Mouse (Mus musculus) lung, embryonic 15.5 days (tissue): Measurements from ENCODE around the gene Lztfl1. TPM values are rescaled to one million over a fixed set of nuclear protein-coding genes. Genes with fewer than 3 reads are reported as not detected.
A peak's percentile ranks its signal among the peaks of the same experiment; 100 is the strongest.

Experiments
- ATAC-seq: fragments of 200-750 bp; cut with Nextera tagmentation; 2 replicates; pipeline ENCODE4 v1.8.0; 2017; ENCODE audit warnings: moderate number of reproducible peaks, borderline replicate concordance; ENCODE audit not compliant: low FRiP score, low TSS enrichment; ENCODE audit errors: extremely low read depth
- H3K27ac ChIP-seq: fragments of 300-500 bp; sonication (generic); 2 replicates; pipeline ENCODE4 v1.5.1; 2015; ENCODE audit warnings: moderate library complexity, mild to moderate bottlenecking, inconsistent platforms
- H3K27me3 ChIP-seq: fragments of 300-500 bp; sonication (generic); 2 replicates; pipeline ENCODE4 v1.6.1; 2015; ENCODE audit warnings: inconsistent platforms
- H3K36me3 ChIP-seq: fragments of 300-500 bp; sonication (generic); 2 replicates; pipeline ENCODE4 v1.6.1; 2015; ENCODE audit warnings: inconsistent platforms
- H3K4me1 ChIP-seq: fragments of 300-500 bp; sonication (generic); 2 replicates; pipeline ENCODE4 v1.6.1; 2015; ENCODE audit warnings: inconsistent platforms
- H3K4me2 ChIP-seq: fragments of 300-500 bp; sonication (generic); 2 replicates; pipeline ENCODE4 v1.6.1; 2015; ENCODE audit warnings: inconsistent platforms, mild to moderate bottlenecking, moderate library complexity
- H3K4me3 ChIP-seq: fragments of 300-500 bp; sonication (generic); 2 replicates; pipeline ENCODE4 v1.5.1; 2015; ENCODE audit warnings: mild to moderate bottlenecking, inconsistent platforms
- H3K9ac ChIP-seq: fragments of 300-500 bp; sonication (generic); 2 replicates; pipeline ENCODE4 v1.6.1; 2015; ENCODE audit warnings: inconsistent platforms
- H3K9me3 ChIP-seq: fragments of 300-500 bp; sonication (generic); 2 replicates; pipeline ENCODE4 v1.6.1; 2016; ENCODE audit warnings: inconsistent platforms
- WGBS: fragments of 180-500 bp; shearing (Covaris S2); methylation state at CpG from one replicate; pipeline ENCODE4 v1.1.7; 2015; 5-methylcytosine and 5-hydroxymethylcytosine counted together
- polyA plus RNA-seq: library from polyadenylated mRNA; unstranded; fragments of >200 nt; fragmentation: Nextera tagmentation; extraction: Ambion mirVana; gene quantifications from 2 replicates; pipeline ENCODE4 v1.2.1, GENCODE M21; 2015

Lztfl1 gene
- polyA plus RNA-seq, 1 experiment from 2014 or later = 47.9 TPM

DNA sequence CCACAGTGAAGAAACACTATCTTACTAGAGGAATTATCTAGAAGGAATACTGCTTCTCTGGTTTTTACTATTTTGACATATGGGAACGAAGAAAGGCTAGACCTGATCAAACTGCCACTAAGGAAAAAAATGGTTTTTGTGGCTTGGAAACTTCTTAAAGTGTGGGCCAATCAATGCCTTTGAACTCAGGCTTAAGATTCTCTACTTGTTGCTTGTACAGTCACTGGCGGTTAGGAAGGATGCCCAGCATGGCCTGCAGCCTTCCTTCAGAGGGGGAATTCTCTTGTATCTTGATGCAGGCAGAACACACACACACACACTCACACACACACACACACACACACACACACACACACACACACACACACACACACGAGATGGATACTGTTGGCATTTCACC, 16.6 kb upstream of the Lztfl1 start:
- no peaks in the 10 kb centered on the region for H3K4me1 ChIP-seq
- H3K36me3 ChIP-seq = no peaks in the 10 kb centered on the region
- no peak overlapping the region for H3K9ac ChIP-seq
- no peak overlapping the region for H3K27ac ChIP-seq
- H3K4me3 ChIP-seq = no peak overlapping the region
- WGBS = 69% methylated on average over 3 of the region's 3 CpGs
- H3K27me3 ChIP-seq = no peaks in the 10 kb centered on the region
- no peak for ATAC-seq
- no peaks in the 10 kb centered on the region for H3K9me3 ChIP-seq
- no peak overlapping the region for H3K4me2 ChIP-seq

DNA sequence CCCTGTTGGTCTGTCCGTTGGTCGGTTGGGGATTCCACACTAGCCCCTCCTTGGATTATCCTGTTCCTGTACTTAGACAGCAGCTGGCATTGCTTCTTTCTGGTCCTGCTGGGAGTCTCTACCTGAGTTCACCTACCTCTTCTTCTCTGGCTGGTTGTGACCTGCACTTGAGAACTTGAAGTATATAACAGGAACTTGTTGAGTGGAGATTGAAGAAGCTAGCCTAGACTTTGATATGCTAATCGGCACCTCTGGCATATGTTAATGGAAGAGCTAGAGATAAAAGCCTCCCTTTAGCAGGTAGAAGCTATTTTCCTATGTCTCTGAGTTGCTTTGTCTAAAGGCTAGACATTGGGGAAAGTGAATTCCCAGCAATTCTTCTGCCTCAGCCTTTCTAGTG, 13.8 kb upstream of the Lztfl1 start:
- ATAC-seq = no peak
- no peaks in the 10 kb centered on the region for H3K27me3 ChIP-seq
- H3K9ac ChIP-seq = no peak overlapping the region
- no peaks in the 10 kb centered on the region for H3K9me3 ChIP-seq
- no peaks in the 10 kb centered on the region for H3K4me1 ChIP-seq
- H3K4me2 ChIP-seq = no peak overlapping the region
- WGBS = 60% methylated on average over 3 of the region's 3 CpGs
- no peaks in the 10 kb centered on the region for H3K36me3 ChIP-seq
- H3K27ac ChIP-seq = no peak overlapping the region
- no peak overlapping the region for H3K4me3 ChIP-seq

DNA sequence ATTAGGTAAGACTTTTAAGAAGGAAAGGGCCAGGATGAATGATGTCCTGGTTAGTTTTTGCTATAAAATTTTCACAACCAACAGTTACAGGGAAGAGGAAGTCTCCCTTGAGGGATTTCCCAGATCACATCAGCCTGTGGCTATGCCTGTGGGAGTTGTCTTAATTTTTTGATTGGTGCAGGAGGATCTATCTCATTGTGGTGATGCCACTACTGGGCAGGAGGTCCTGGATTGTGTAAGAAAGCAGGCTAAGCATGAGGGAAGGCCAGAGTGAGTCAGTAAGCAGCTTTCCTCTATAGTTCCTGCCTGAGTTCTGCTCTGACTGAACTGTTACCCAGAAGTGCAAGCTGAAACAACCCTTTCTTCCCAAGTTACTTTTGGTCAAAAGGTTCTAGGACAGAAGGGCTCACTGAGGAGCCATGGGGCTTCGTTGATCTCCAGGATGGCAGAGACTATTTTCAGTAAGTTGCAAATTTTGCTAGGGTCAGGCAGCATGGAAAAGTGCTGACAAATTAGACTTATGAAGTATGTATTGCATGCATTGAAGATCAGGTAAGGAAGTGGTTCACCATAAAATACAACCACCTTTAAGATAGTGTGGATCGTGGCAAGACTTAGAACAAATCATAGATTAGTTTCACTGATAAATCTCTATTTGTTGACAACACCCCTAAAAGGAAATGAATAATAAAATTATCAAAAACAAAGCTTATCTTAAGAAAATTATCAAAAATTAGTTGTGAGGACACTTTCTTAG, 5.4 kb upstream of the Lztfl1 start:
- no peak for ATAC-seq
- no peak overlapping the region for H3K27ac ChIP-seq
- no peaks in the 10 kb centered on the region for H3K36me3 ChIP-seq
- no peaks in the 10 kb centered on the region for H3K4me1 ChIP-seq
- no peak overlapping the region for H3K4me3 ChIP-seq
- WGBS = 72% methylated on average over 2 of the region's 2 CpGs
- no peaks in the 10 kb centered on the region for H3K27me3 ChIP-seq
- H3K9me3 ChIP-seq = no peaks in the 10 kb centered on the region
- H3K4me2 ChIP-seq = no peak overlapping the region
- no peak overlapping the region for H3K9ac ChIP-seq

DNA sequence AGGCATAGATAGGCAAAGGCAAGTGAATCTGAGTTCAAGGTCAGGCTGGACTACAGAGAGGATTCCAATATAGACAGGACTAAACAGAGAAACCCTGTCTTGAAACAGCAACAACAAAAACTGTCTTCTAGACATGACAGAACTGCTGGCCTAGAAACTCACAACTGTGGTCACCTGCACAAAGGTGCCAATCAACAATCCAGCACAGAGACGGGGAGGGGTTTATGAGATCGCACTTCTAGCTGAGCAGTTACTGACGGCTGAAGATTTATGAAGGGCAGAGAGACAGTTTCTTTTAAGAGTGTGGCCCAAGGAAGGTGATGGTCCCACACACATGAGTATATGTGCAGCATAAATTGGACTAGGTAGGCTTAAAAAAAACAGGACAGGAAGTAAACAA, 1.2 kb downstream of the Lztfl1 start:
- H3K9ac ChIP-seq = no peak overlapping the region
- H3K4me3 ChIP-seq = no peak overlapping the region
- H3K36me3 ChIP-seq = peaks cover 4% of the 10 kb centered on the region; the same call in 1 of the 2 replicates
- H3K4me1 ChIP-seq = 0 out of 2 replicates have a peak, but pooled peaks cover 8% of the 10 kb centered on the region
- no peak for ATAC-seq
- no peaks in the 10 kb centered on the region for H3K9me3 ChIP-seq
- H3K4me2 ChIP-seq = peak overlapping the region; percentile 58; the same call in 1 of the 2 replicates
- no peaks in the 10 kb centered on the region for H3K27me3 ChIP-seq
- WGBS = 24% methylated on average over 3 of the region's 3 CpGs
- no peak overlapping the region for H3K27ac ChIP-seq

DNA sequence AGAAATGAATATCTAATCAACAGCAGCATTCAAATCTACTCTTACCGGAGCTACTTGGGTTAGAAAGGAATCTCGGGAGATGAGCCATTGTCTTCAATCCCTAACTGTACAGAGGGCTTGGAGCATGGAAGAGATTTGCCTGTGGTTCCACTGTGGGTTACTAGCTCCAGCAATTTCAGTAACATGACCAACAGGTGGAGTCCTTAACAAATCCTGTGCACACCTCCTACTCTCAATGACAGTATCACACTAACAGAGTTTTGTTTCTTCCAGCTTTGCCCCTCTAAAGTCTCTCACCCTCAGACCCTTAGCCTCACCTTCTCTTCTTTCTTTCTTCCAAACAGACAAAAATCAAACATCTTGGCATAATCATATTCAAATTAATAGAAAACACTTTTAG, 4.4 kb downstream of the Lztfl1 start:
- 78% methylated on average over 2 of the region's 2 CpGs for WGBS

DNA sequence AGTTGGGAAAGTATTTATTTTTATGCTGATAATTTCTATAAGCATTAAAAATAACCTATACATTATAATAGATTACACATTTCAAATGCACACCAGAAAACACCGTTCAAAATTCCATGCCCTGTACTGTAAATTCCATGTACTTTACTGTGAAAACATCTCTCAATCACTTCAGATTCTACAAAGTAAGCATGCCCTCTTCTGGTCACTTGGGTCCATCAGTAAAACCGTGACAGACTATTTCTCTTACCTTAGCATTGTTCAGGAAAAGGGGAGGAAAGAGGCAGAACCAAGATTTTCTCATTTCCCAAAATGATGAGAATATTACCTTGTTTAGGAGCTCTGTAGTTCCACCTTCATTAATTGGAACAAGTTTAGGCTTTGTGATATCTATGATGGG, 8.3 kb downstream of the Lztfl1 start:
- Histone ChIP-seq H3K4me1 (no peaks in the 10 kb centered on the region), H3K9ac (no peak overlapping the region), H3K27ac (no peak overlapping the region), H3K4me3 (no peak overlapping the region), H3K4me2 (no peak overlapping the region), H3K27me3 (no peaks in the 10 kb centered on the region), H3K9me3 (no peaks in the 10 kb centered on the region), H3K36me3 (peaks cover 23% of the 10 kb centered on the region)
- WGBS = 38% methylated on average over 2 of the region's 2 CpGs
- ATAC-seq = no peak

More for the DNA sequence above, 4.4 kb downstream of the Lztfl1 start:
- Histone ChIP-seq H3K9ac (no peak overlapping the region), H3K27ac (no peak overlapping the region), H3K4me1 (0 out of 2 replicates have a peak, but pooled peaks cover 8% of the 10 kb centered on the region), H3K27me3 (no peaks in the 10 kb centered on the region), H3K9me3 (no peaks in the 10 kb centered on the region), H3K36me3 (peaks cover 18% of the 10 kb centered on the region), H3K4me2 (no peak overlapping the region), H3K4me3 (no peak overlapping the region)
- ATAC-seq = no peak

DNA sequence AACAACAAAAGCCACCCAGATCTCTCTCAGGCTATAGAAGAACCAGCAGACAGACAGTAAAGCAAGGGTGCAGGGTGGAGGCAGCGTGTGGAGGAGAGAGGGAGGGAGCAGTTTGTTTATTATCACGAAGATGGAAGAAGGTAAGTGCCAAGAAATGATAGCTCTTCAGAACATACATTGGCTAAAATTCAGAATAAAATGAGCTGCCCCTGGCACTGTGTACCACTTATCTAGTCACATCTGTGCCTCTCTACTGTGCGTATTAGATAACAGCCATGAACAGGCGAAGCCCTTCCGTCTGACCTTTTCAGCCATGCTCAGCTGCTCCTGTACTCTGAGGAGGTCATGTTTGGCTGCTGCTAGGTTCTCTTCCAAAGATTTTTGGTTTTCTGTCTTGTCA, 15.7 kb downstream of the Lztfl1 start:
- H3K4me1 ChIP-seq = no peaks in the 10 kb centered on the region
- no peak overlapping the region for H3K4me2 ChIP-seq
- WGBS = 80% methylated on average over 5 of the region's 5 CpGs
- no peaks in the 10 kb centered on the region for H3K27me3 ChIP-seq
- no peaks in the 10 kb centered on the region for H3K9me3 ChIP-seq
- H3K36me3 ChIP-seq = peaks cover 31% of the 10 kb centered on the region
- ATAC-seq = no peak
- H3K4me3 ChIP-seq = no peak overlapping the region
- H3K9ac ChIP-seq = no peak overlapping the region
- no peak overlapping the region for H3K27ac ChIP-seq

DNA sequence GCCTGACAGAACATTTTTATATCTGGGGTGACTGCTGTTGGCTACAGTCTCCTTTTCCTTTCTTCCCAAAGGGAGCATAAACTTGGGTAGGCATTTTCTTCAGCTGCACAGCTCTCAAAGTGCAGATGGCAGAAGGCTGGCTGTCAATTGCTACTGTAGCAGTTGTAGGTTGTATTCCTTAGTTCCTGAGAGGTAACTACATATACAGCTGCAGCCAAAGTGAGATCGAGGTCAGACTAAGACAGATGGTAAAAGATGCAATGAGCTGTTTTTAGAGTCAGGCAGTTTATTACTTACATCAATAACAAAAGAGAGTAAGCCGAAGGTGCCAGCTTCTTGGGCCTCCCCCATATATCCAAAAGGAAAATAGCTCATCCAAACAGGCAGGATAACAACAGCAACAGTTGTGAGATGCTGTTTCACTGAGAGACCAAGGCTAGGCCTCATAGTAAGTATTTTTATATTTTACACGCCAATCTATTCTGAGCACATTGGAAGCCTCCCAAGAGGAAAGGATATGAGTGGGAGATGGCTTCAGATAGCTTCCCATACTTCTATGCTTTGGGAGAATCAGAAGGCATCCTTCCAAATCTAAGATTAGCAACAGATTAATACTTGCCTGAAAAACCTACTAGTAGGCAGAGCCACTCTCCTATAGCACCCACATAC, 21.7 kb downstream of the Lztfl1 start:
- ATAC-seq = no peak
- WGBS = 85% methylated on average over 3 of the region's 3 CpGs
- H3K4me2 ChIP-seq = no peak overlapping the region
- H3K9ac ChIP-seq = no peak overlapping the region
- no peak overlapping the region for H3K4me3 ChIP-seq
- H3K4me1 ChIP-seq = no peaks in the 10 kb centered on the region
- no peaks in the 10 kb centered on the region for H3K9me3 ChIP-seq
- H3K27ac ChIP-seq = no peak overlapping the region
- peaks cover 10% of the 10 kb centered on the region; the same call in 1 of the 2 replicates for H3K36me3 ChIP-seq
- H3K27me3 ChIP-seq = no peaks in the 10 kb centered on the region

DNA sequence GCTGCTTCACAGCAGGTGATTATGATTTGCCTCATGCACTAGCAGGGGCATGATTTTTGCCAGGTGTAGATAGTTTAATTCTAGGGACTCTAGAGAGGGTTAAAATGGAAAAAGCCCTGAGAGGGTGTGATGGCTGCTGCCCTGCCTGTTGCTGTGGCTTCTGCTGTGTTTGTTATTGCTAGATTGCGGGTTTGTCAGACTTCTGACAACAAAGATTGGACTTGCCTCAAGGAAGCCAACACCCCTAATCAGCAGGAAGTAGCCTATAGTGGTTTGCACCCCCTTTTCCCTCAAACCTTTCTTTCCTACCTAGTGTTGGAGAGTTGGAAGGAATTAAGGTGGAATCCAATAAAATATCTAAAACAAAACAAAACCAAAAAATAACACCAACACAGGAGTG, 29.3 kb downstream of the Lztfl1 start:
- Histone ChIP-seq H3K27me3 (no peaks in the 10 kb centered on the region), H3K4me3 (no peak overlapping the region), H3K36me3 (no peaks in the 10 kb centered on the region), H3K4me2 (no peak overlapping the region), H3K27ac (no peak overlapping the region), H3K4me1 (no peaks in the 10 kb centered on the region), H3K9ac (no peak overlapping the region), H3K9me3 (no peaks in the 10 kb centered on the region)
- 59% methylated on average over 1 of the region's 1 CpGs for WGBS
- no peak for ATAC-seq

DNA sequence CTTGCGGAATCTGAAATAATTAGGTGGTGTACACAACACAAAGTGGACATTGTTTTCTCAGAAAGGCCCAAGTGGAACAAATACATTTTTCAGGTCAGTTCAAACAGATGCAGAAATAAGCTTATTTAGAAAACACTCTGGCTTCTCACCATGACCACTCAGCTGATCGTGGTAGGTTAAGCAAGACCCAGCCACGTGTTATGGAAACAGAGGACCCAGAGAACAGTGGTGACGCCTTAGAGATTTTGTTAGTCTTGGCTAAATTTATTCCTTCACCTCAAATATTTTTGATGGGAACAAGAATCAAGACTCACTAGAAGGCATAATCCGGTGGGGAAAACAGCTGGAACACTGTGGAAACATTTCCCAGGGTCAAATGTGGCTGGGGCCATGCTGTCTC, 31.3 kb downstream of the Lztfl1 start:
- Histone ChIP-seq H3K36me3 (no peaks in the 10 kb centered on the region), H3K27ac (no peak overlapping the region), H3K9me3 (no peaks in the 10 kb centered on the region), H3K9ac (no peak overlapping the region), H3K27me3 (0 out of 2 replicates have a peak, but pooled peaks cover 8% of the 10 kb centered on the region), H3K4me2 (no peak overlapping the region), H3K4me1 (no peaks in the 10 kb centered on the region), H3K4me3 (no peak overlapping the region)
- ATAC-seq = no peak
- WGBS = 78% methylated on average over 5 of the region's 5 CpGs

DNA sequence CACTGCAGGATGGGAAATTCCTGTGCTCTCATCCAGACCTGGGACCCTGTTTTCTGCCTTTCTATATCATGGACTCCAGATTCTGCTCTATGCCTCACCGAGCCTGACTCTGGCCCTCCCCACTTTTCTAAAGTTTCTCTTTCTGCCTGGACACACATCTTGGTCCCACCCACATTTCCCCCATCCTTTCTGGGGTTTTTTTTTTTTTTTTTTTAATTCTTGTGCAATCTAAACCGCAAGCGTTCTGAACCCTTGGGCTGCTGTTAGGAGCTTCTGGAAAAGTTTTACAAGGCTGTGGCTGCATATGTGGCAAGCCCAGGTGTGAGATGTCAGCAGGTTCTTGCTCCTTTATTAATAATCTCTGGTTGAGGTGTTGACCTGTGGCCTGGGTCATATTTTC, 33.8 kb downstream of the Lztfl1 start:
- H3K9ac ChIP-seq = no peak overlapping the region
- no peaks in the 10 kb centered on the region for H3K36me3 ChIP-seq
- WGBS = 49% methylated on average over 3 of the region's 3 CpGs
- no peak overlapping the region for H3K4me2 ChIP-seq
- peaks cover 33% of the 10 kb centered on the region for H3K27me3 ChIP-seq
- peaks cover 1% of the 10 kb centered on the region; the same call in 1 of the 2 replicates for H3K4me1 ChIP-seq
- H3K4me3 ChIP-seq = no peak overlapping the region
- no peak overlapping the region for H3K27ac ChIP-seq
- ATAC-seq = no peak
- H3K9me3 ChIP-seq = no peaks in the 10 kb centered on the region

DNA sequence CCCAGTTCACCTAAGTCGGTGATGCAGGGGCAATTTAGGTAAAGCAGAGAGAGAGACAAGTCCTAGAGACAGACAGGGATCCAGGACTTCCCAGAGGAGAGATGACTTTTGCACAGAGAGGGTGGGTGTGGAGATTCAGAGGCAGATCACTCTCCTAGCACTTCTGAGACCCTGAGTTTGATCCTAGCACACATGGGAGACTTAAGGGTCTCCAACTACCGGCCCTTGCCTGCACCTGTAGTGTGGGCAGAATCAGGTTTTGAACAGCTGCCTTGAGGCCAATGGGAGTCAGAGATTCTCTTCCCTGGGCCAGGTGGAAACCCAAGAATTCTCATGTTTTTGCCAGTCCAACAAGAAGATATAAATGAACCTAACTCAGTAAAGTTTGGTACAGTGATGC, 38.3 kb downstream of the Lztfl1 start:
- ATAC-seq = no peak
- H3K4me1 ChIP-seq = peaks cover 9% of the 10 kb centered on the region
- H3K27ac ChIP-seq = no peak overlapping the region
- peaks cover 72% of the 10 kb centered on the region for H3K27me3 ChIP-seq
- no peaks in the 10 kb centered on the region for H3K36me3 ChIP-seq
- no peaks in the 10 kb centered on the region for H3K9me3 ChIP-seq
- 31% methylated on average over 2 of the region's 2 CpGs for WGBS
- 0 out of 2 replicates have a peak overlapping the region, but pooled peaks have one; percentile 69 for H3K4me2 ChIP-seq
- H3K9ac ChIP-seq = no peak overlapping the region
- no peak overlapping the region for H3K4me3 ChIP-seq
